Mouse (Mus musculus): ENCODE measurements around the gene Arsg.

- TF ChIP-seq CTCF (IDR thresholded peaks at IDR 0.05; ENCODE audit: control insufficient read depth, insufficient read depth, low read length) (no peak), POLR2A (IDR thresholded peaks at IDR 0.05; ENCODE audit: borderline replicate concordance, control insufficient read depth, low read depth, low read length) (no peak)
These were observed 120.2 kb downstream of the Arsg start for GRCm38 (mm10) chr11:109593200-109593981.
